Comparison of ENCODE assay signal across 19 mouse cellular contexts in genomic region chr16:25413885-25414284, GRCm38 (mm10).
DNase-seq lines count a peak whose midpoint lies in the region; ATAC-seq lines count a peak whose summit lies in the region.
"Had no signal": no experiment of that assay in that cellular context is flagged by ENCODE, and none has a peak within 500 bp of the region (broad histone marks: within the 10 kb centered on the region; RNA-seq: fewer than 3 reads in every experiment).

No protein-coding gene starts in this region.

- WGBS in kidney, embryonic 14.5 days, result 27% methylated on average over 1 of the region's 1 CpGs
- 21% methylated on average over 1 of the region's 1 CpGs for WGBS in kidney, embryonic 16.5 days
- 24% methylated on average over 1 of the region's 1 CpGs for whole genome bisulfite sequencing in embryonic facial prominence, embryonic 10.5 days

- H3K27ac ChIP-seq in kidney, embryonic 14.5 days (ENCODE audit: low read depth, low read length), result no peak overlapping the region
- H3K27ac ChIP-seq in kidney, embryonic 16.5 days (ENCODE audit: low read length), result no peak overlapping the region
- H3K27ac ChIP-seq in embryonic facial prominence, embryonic 10.5 days (replicated peaks), result peak overlapping the region; percentile 48
- H3K27ac ChIP-seq: embryonic facial prominence, embryonic 15.5 days; forebrain, embryonic 10.5 days; forebrain, embryonic 15.5 days; hindbrain, embryonic 10.5 days; hindbrain, embryonic 15.5 days had no signal

- peak; percentile 23 for DNase-seq in NIH3T3 (ENCODE audit: low read depth)
- DNase-seq in embryonic facial prominence, embryonic 10.5 days (ENCODE audit: low spot score), result peak; percentile 41
- DNase-seq in skeletal muscle tissue, adult 2 months (ENCODE audit: low read depth, low spot score), result peak; percentile 30
- DNase-seq in left cerebral cortex, adult 18-20 months (ENCODE audit: low spot score in 2 of 2), result no peak
- DNase-seq: adrenal gland, postnatal 10 days; cerebellum, adult 11 months; cerebellum, adult 8-10 months; cerebellum, postnatal 14 days; gastrocnemius, postnatal 25 days had no signal

- H3K4me1 ChIP-seq in kidney, embryonic 14.5 days (ENCODE audit: control insufficient read depth, insufficient read depth, low read length), result peaks cover 13% of the 10 kb centered on the region
- H3K4me1 ChIP-seq in kidney, embryonic 16.5 days (ENCODE audit: insufficient read depth, low read length), result peaks cover 13% of the 10 kb centered on the region
- H3K4me1 ChIP-seq in embryonic facial prominence, embryonic 10.5 days, result peaks cover 21% of the 10 kb centered on the region
- H3K4me1 ChIP-seq: forebrain, embryonic 15.5 days; hindbrain, embryonic 10.5 days; hindbrain, embryonic 15.5 days had no signal

- H3K27me3 ChIP-seq in kidney, embryonic 14.5 days (ENCODE audit: control insufficient read depth, insufficient read depth, low read length), result no peaks in the 10 kb centered on the region
- no peaks in the 10 kb centered on the region for H3K27me3 ChIP-seq in kidney, embryonic 16.5 days (ENCODE audit: insufficient read depth, low read length)
- H3K27me3 ChIP-seq in embryonic facial prominence, embryonic 10.5 days (replicated peaks; ENCODE audit: low read depth, poor library complexity, severe bottlenecking), result no peaks in the 10 kb centered on the region
- H3K27me3 ChIP-seq: embryonic facial prominence, embryonic 15.5 days; forebrain, embryonic 15.5 days; heart, embryonic 12.5 days; hindbrain, embryonic 15.5 days had no signal

- no peak overlapping the region for H3K4me2 ChIP-seq in kidney, embryonic 14.5 days (replicated peaks; ENCODE audit: low read depth, low read length)
- no peak overlapping the region for H3K4me2 ChIP-seq in kidney, embryonic 16.5 days (replicated peaks; ENCODE audit: low read depth, low read length)
- H3K4me2 ChIP-seq: embryonic facial prominence, embryonic 15.5 days; forebrain, embryonic 15.5 days; heart, embryonic 12.5 days; hindbrain, embryonic 15.5 days had no signal

- H3K9ac ChIP-seq in kidney, embryonic 14.5 days (ENCODE audit: low read depth, low read length), result no peak overlapping the region
- H3K9ac ChIP-seq in kidney, embryonic 16.5 days (replicated peaks; ENCODE audit: low read length), result no peak overlapping the region
- H3K9ac ChIP-seq: embryonic facial prominence, embryonic 15.5 days; forebrain, embryonic 15.5 days; heart, embryonic 12.5 days; hindbrain, embryonic 15.5 days had no signal

- H3K4me3 ChIP-seq in kidney, embryonic 14.5 days (ENCODE audit: low read length), result no peak overlapping the region
- H3K4me3 ChIP-seq in kidney, embryonic 16.5 days (ENCODE audit: low read length), result no peak overlapping the region
- H3K4me3 ChIP-seq in embryonic facial prominence, embryonic 10.5 days, result no peak overlapping the region
- H3K4me3 ChIP-seq: embryonic facial prominence, embryonic 15.5 days; erythroblast, embryonic 14.5 days; forebrain, embryonic 10.5 days; forebrain, embryonic 15.5 days; heart, embryonic 12.5 days; hindbrain, embryonic 10.5 days; hindbrain, embryonic 15.5 days had no signal

- peak; percentile 69; the same call in 1 of the 2 replicates for ATAC-seq in kidney, embryonic 14.5 days (ENCODE audit: low FRiP score, low TSS enrichment)
- no peak for ATAC-seq in kidney, embryonic 16.5 days (ENCODE audit: low FRiP score, low TSS enrichment)
- ATAC-seq: forebrain, embryonic 15.5 days; intestine, embryonic 16.5 days had no signal

- no peaks in the 10 kb centered on the region for H3K36me3 ChIP-seq in kidney, embryonic 14.5 days (ENCODE audit: control insufficient read depth, insufficient read depth, low read length)
- no peaks in the 10 kb centered on the region for H3K36me3 ChIP-seq in kidney, embryonic 16.5 days (ENCODE audit: insufficient read depth, low read length)
- H3K36me3 ChIP-seq in embryonic facial prominence, embryonic 10.5 days (replicated peaks), result no peaks in the 10 kb centered on the region
- H3K36me3 ChIP-seq: embryonic facial prominence, embryonic 15.5 days; forebrain, embryonic 10.5 days; forebrain, embryonic 15.5 days; heart, embryonic 12.5 days; hindbrain, embryonic 10.5 days; hindbrain, embryonic 15.5 days had no signal

- no peaks in the 10 kb centered on the region for H3K9me3 ChIP-seq in kidney, embryonic 14.5 days (ENCODE audit: control insufficient read depth, low read length)
- H3K9me3 ChIP-seq in kidney, embryonic 16.5 days (ENCODE audit: low read length), result no peaks in the 10 kb centered on the region
- H3K9me3 ChIP-seq in embryonic facial prominence, embryonic 10.5 days, result no peaks in the 10 kb centered on the region
- H3K9me3 ChIP-seq: embryonic facial prominence, embryonic 15.5 days; forebrain, embryonic 10.5 days; forebrain, embryonic 15.5 days; heart, embryonic 12.5 days; hindbrain, embryonic 10.5 days; hindbrain, embryonic 15.5 days had no signal

Comparison
In these comparisons a context has a peak if more than half of its experiments do, and no peak if none do; other contexts are left out.
1. DNase-seq: peak in NIH3T3 (single experiment), embryonic facial prominence, embryonic 10.5 days (single experiment) and skeletal muscle tissue, adult 2 months (single experiment); none in left cerebral cortex, adult 18-20 months (0 of 2).